Mouse (Mus musculus) G1E-ER4 (cell line): ENCODE measurements around the gene Vnn3. TPM values are rescaled to one million over a fixed set of nuclear protein-coding genes. Genes with fewer than 3 reads are reported as not detected.

Experiments used
- GATA1 ChIP-seq: IDR thresholded peaks from one replicate; pipeline ENCODE4 v1.8.0; 2012; ENCODE audit warnings: low read length, inconsistent platforms
- polyA plus RNA-seq: library from polyadenylated mRNA; stranded (reverse); fragments of >175 nt; gene quantifications from 2 replicates; pipeline ENCODE4 v1.2.3, GENCODE M21; 2012

Gene Vnn3
- polyA plus RNA-seq, 1 experiment: not detected

- TF ChIP-seq GATA1: no peak
Observed at GRCm38 (mm10) chr10:23864362-23865312, 13.4 kb downstream of the Vnn3 start.

DNA sequence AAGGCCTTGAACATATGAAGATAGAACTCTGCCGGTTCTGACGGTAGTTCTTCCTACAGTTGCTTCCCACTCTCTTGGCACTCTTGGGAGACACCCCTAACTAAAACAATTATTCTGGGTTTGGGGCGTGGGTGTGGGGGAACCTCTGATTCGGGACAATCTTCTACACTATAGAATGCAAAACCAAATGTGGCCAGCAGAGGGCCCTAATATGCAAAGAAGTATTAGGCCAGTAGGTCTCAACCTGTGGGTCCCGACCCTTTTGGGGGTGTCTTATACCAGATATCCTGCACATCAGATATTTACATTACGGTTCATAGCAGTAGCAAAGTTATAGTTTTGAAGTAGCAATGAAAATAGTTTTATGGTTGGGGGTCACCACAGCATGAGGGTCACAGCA is 29.4 kb downstream of the Vnn3 start:
- TF ChIP-seq GATA1: no peak

DNA sequence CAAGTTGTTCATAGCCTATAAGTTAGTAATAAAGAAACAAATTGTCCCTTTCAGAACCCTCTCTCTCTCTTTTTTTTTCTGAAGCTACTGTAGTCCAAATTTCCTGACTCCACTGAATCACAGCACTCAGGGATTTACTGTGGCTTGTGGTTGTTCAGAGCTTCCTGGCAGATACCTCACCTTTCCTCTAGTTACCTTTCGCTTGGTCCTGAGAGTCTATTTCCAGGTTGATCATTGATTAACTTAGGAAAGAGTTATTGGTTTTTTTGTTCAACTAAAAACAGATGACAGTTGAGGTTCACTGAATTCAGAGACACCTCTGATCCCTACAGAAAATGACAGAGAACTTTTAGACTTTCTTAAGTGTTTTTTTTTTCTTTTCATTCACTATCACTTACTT is 33.6 kb downstream of the Vnn3 start:
- no peak for TF ChIP-seq GATA1

- no peak for TF ChIP-seq GATA1
Observed at GRCm38 (mm10) chr10:23886060-23886459, 34.8 kb downstream of the Vnn3 start.

DNA sequence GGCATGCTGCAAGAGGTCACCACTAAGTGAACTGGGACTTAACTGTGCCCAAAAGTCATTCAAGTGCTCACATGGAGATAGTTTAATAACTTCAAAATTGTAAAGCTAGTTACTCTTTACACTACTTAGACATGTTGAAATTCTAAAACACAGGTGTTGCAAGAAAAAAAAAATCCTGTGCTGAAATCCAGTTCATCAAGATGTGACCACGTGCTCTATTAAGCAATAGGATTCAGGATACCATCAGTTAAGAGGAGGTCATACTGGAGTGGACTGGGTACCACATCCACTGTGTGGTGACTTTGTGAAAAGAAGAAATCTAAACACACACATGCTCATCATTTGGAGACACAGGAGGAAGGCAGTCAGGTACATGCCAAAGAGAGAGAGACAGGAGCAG is 41.7 kb downstream of the Vnn3 start:
- TF ChIP-seq GATA1: no peak

GRCm38 (mm10) chr10:23894601-23895349 is 43.5 kb downstream of the Vnn3 start, which contains the start of gene Vnn1:
TSS of gene Vnn1 (plus strand) at chr10:23894688.
- no peak for TF ChIP-seq GATA1

GRCm38 (mm10) chr10:23895376-23895775 is 44.1 kb downstream of the Vnn3 start:
- TF ChIP-seq GATA1: no peak

DNA sequence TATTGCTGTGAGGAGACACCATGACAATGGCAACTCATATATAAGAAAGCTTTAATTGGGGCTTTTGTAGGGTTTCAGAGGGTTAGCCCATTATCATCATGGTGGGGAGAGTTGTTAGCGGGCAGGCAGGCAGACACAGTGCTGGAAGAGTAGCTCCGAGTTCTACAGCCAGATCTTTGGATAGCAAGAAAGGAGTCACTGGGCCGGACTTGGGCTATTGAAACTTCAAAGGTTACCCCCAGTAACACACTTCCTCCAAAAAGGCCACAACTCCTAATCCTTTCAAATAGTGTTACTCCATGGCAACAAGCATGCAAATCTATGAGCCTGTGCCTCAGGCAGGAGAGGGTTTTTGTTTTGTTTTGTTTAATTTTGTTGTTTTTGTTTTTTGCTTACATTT is 49.9 kb downstream of the Vnn3 start:
- no peak for TF ChIP-seq GATA1

- no peak for TF ChIP-seq GATA1
Observed at GRCm38 (mm10) chr10:23905661-23906060, 54.4 kb downstream of the Vnn3 start.

Other genes with a start within 250 kb of the Vnn3 start
- gene Rps12, start 64.2 kb upstream of the Vnn3 start, polyA plus RNA-seq: 671 and 1,310 TPM in 2 replicates
- gene Slc18b1, start 54.5 kb upstream of the Vnn3 start, polyA plus RNA-seq: not detected in 2 replicates
- gene Vnn1, start 43.2 kb downstream of the Vnn3 start, polyA plus RNA-seq: not detected in 2 replicates
- gene Taar1, start 68.9 kb downstream of the Vnn3 start, polyA plus RNA-seq: not detected in 2 replicates
- not detected in 2 replicates for gene Taar2, start 87.1 kb downstream of the Vnn3 start, polyA plus RNA-seq
- not detected in 2 replicates for gene Taar3, start 98.1 kb downstream of the Vnn3 start, polyA plus RNA-seq
- gene Taar4, start 109.0 kb downstream of the Vnn3 start, polyA plus RNA-seq: not detected in 2 replicates
- gene Taar5, start 119.2 kb downstream of the Vnn3 start, polyA plus RNA-seq: not detected in 2 replicates
- not detected in 2 replicates for gene Taar6, start 134.2 kb downstream of the Vnn3 start, polyA plus RNA-seq
- not detected in 2 replicates for gene Taar7a, start 142.0 kb downstream of the Vnn3 start, polyA plus RNA-seq
- not detected in 2 replicates for gene Taar7b, start 148.5 kb downstream of the Vnn3 start, polyA plus RNA-seq
- not detected in 2 replicates for gene Taar7d, start 175.8 kb downstream of the Vnn3 start, polyA plus RNA-seq
- not detected in 2 replicates for gene Taar7e, start 186.2 kb downstream of the Vnn3 start, polyA plus RNA-seq
- not detected in 2 replicates for gene Taar7f, start 198.0 kb downstream of the Vnn3 start, polyA plus RNA-seq
- not detected in 2 replicates for gene Taar8a, start 225.0 kb downstream of the Vnn3 start, polyA plus RNA-seq
- not detected in 2 replicates for gene Taar8b, start 240.8 kb downstream of the Vnn3 start, polyA plus RNA-seq